Mouse (Mus musculus) B cell, adult 62 days (primary cell): ENCODE data around the gene Il22ra2. TPM values are rescaled to one million over a fixed set of nuclear protein-coding genes. Genes with fewer than 3 reads are reported as not detected.

Source experiments
- total RNA-seq: library from RNA; stranded (reverse); gene quantifications from 4 replicates; pipeline ENCODE4 v1.2.4, GENCODE M21; 2023

The Il22ra2 gene
- total RNA-seq, result 0.23 TPM in 1 of 4 replicates, not detected in the others

GRCm38 (mm10) chr10:19621408-19622048 is at the start of gene Il22ra2:
Gene Il22ra2, plus strand, starts transcription at chr10:19621998.

GRCm38 (mm10) chr10:19591641-19592441 is 30.0 kb upstream of the Il22ra2 start, which contains the start of gene Ifngr1:
Gene Ifngr1, plus strand, starts transcription at chr10:19591949.

Other genes starting within 250 kb of the Il22ra2 start
- gene Ifngr1, start 30.0 kb upstream of the Il22ra2 start, total RNA-seq, result 110 to 121 TPM (median 116 TPM) in 4 replicates
- not detected in 4 replicates for gene Il20ra, start 90.6 kb downstream of the Il22ra2 start, total RNA-seq
- gene Slc35d3, start 229.5 kb downstream of the Il22ra2 start, total RNA-seq, result 0.36 to 0.72 TPM (median 0.57 TPM) in 3 of 4 replicates, not detected in the other